Mouse (Mus musculus) fat pad, adult 2 months (tissue): ENCODE measurements at regions not wholly inside any gene's neighbourhood (a gene's known extent, or its start where the extent isn't known, plus 50 kb on each side); places are given as distances from the start of the nearest gene placed in this dataset.

Experiments
- DNase-seq: peaks from one replicate; pipeline ENCODE4 v3.0.0-alpha.2; 2011; ENCODE audit warnings: low read depth, low spot score; ENCODE audit errors: extremely low read depth

DNA sequence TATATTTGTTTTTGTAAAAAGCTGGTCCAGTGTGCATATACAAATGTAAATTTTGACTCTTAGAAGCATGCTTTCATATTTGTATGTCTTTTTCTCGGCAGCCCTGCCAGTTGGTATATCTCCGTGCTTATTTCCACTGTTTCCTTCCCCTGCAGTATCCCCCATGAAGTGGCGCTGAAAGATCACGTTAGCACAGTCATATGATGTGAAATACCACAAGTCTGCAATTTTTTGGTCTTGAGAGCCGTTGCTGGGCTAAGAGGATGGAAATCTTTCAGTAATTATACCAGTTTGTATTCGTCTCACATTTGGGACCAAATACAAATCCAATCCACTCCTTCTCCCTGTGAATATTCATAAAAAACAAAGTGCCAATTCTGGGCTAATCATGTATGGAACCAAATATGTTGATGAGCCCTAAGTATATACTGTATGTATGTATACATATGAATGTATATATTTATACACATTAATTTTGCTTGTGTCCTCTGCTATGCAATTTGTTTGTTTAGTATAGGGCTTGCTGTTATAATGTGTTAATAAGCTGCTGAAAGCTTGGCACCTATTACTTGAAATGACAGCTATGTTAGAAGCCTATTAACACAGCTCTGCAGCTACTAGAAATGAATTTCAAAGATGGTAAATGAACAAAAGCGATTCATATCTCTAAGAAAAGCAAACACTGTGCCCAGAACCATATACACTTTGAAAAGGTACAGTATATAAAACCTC is 283.8 kb upstream of the Dph6 start:
- no peak for DNase-seq

DNA sequence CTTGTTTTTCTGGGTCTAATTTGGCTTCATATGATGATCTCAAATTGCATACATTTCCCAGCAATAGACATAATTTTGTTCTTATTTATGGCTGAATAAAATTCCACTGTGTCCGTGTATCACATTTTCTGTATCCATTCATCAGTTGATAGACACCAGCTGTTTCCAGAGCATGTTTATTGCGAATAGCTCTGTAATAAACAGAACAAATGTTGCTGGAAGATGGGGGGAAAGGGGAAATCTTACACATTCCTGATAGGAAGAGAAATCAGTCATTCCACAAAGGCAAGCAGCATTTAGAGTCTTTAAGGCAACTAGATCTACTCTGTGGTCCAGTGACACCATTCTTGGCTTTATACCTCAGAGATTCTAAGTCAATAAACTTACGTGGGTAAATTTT is 311.3 kb upstream of the Dph6 start:
- no peak for DNase-seq

DNA sequence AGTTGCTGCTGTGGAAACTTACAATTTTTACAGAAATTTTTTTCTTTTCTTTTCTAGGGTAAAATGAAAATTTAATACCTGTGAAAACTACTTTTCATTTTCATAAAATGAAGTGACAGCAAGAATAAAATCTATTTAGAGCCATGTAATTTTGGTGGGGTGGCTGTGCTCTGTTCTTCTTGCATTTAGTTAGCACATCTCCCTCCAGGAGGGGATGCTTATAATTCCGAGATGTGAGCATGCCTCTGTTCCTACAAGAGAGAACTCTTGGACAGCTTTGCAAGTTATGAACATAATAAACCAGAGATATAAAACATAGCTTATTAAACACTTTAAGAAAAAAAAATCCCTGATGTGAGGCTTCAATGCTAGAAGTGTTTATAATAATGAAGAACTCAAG is 313.9 kb upstream of the Dph6 start:
- DNase-seq: no peak

DNA sequence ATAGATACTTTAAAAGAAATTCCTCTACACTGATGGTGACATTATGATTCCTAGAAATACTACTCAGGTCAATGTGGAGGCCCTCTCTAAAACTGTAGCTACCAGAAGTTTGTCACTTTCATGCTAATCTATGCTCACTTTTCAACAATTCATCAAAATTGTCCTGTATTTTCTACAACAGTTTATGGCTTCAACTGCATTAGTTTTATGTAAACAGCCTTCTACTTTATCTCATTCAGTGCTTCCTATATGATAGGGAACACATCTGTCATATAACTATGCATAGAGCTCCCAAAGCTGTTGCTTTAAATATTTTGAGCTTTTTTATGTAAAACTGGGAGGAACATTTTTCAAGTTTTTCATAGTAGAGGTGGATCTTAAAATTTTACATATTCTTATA is 338.7 kb upstream of the Dph6 start:
- DNase-seq: no peak

DNA sequence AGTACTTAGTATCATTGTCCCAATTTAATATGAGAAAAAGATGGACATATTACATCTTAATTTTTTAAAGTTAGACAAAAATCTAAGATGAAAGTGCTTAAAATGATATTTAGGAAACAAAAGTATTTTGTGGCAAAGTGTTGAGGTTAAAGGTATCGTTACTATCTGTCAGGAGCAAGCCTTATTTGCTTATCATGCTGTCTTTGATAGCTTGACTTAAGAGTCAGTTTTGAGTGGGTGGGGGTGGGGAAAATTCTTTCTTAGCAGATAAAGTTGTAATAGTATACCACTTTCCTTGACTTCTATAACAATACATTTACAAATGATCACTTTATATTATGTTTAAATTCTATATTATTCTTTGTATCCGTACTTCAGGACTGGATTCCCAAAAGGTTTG is 339.1 kb upstream of the Dph6 start:
- DNase-seq: no peak

DNA sequence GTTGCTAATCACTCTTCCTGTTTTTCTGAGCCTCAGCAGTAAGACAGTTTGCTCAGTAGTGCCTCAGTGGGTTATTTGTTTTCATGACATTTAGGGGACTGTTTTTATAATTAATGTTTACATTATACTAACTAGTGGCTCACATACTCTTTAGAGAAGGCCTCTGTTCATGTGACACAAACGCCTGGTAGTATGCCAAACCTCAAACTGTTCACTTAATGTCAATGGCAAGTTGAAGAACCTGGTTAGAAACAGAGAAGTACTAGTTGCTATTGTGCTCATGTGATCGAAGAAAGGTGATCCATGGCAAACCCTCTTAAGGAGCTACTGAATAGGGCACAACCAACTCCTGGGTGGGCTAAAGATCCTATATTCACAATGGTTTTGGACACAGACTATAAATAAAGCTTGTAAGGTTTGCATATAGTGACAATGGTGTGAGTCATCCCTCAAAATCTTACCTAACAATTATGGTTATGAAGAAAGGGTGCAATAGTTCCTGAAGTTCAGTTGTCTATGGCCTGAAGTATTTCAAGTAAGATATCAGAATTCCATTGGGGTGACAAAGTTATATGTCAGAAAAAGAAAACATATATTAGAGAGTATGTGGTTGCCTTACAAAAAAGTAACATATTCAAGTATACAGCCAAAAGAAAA is 340.1 kb upstream of the Dph6 start:
- no peak for DNase-seq

DNA sequence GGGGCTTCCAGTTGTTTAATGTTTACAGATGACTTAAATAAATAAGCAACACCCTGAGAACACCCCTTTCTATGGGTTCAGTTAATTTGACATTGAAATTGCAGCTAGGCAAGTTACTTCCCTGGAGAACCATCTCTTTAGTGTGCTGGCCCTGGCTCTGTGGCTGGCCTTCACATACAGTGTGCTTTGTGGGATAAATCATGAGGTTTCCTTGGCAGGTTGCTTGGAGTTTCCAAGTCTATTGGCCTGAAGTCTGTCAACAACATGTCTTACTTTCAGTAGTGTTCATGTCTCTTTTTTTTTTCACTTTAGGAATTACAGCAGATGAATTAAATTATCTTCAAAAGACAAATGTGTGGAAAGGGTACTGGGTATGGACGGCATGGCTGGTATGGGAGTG is 359.2 kb upstream of the Dph6 start:
- DNase-seq: no peak

DNA sequence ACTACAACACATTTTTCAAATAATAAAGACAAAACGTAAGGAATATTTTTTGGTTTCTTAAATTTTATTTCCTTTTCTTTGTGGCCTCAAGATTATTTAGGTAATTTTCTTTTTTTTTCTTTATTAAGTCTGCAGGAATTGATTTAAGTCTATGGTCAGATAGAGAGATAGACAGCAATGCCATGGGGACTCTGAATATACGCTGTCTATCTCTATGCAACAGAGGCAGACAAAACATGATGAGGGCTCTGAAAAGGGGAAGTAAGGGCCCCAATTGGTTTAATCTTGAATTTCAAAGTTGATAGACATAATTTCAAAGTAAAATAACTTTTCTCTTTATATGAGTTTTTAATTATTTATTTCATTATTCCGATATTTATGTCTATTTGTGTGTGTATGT is 372.0 kb upstream of the Dph6 start:
- no peak for DNase-seq

DNA sequence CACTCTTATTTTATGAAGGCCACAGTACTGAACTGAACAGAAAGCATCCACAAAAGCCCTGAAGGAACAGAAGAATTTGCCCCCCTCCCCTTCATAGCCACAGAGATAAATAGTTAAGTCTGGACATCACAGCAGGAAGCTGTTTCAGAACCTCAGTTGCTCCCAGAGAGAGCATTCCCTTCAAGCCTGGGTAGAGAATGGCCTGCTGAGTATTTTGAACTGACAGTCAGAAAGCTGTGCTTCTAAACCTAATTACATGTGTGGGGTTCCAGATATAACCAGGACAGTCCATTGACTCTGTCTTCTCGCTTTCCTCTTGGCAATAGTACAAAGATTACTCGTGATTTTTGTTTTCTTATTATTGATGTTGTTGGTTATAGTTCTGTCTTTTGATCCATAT is 376.4 kb upstream of the Dph6 start:
- no peak for DNase-seq

DNA sequence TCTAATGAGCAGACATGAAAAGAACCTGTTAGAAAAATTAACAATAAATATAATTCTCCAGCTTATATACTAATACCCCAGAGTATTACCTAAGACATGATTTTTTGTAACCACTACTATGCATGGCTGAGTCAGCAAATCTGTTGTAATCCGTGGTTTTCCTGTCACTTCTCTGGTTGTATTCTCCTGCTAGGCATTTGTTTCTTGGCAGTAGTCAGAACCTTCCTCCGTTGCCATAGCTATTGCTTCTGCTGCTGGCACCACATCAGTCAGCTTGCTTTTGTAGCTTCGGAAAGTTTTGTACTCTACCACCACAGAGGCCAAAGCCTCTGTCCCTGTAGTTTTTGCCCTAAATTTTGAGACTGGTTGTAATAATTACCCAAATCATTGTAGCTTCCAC is 381.4 kb upstream of the Dph6 start:
- no peak for DNase-seq

DNA sequence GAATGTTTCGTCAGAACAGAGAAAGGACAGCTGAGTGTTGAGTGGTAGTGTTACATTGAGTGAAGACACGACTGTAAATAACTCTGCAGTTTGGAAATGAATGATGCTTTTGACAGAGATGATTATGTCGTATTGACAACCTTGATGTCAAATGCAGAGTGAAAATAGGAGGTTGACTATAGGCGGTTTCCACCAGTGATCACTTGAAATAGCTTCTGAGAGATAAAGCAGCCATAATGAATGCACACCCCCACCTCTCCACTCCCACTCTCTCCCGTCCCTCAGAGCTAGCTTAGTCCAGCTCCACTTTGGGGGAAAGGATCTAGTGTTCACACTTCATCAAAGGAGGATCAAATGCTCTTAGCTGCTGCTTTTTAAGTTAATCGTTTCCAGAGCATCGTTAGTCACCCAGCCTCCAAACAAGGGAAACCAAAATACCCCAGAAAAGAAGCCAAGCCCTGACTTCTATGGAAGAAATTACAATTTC is 387.6 kb upstream of the Dph6 start:
- no peak for DNase-seq

DNA sequence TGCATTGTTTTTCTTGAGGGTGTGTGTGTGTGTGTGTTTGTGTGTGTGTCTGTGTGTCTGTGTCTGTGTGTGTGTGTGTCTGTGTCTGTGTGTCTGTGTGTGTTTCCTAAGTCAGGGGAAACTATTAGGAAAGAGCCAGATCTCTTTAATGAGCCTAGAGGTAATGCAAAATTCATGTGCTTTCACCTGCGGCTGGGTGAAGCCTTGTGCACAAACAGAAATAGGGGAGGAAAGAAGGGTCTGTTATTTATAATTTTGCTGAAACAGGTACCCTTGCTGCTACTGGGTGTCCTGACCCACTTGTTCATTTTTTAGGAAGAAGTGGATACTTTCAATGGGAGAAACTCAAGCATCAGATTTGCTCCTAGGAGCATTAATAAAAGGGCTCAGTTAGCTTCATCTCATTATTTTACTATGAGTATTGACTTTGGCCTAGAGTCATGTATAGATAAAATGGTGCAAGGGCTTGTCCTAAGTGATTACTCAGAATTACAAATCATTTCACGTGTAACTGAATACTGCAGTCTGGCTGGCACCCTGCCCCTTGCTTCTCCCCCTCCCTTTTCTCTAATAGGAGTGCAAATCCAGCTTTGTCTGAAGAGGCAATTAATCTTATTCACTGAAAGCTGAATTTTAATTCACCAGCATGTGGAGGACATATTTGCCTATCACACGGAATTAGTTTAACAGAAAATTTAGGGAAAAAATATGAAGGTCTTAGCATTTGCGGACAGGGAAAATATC is 401.7 kb upstream of the Dph6 start:
- no peak for DNase-seq

DNA sequence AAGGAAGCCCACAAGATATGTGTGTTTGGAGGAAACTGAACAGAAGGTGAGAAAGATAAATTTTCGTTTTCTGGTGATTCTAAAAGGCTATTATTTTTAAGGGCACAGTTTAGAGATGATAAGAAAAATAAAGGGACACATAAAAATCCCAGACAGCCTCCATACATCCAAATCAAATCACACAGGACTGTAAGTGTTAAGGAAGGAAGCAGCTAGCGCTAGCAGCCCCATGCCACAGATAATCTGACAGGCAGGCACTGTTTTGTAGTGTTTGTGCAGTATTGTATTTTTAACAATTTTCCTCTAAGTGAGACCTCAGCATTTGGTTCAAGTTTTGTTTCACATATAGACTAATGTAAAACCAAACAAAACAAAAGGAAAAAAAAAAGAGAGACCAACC is 402.4 kb upstream of the Dph6 start:
- no peak for DNase-seq

DNA sequence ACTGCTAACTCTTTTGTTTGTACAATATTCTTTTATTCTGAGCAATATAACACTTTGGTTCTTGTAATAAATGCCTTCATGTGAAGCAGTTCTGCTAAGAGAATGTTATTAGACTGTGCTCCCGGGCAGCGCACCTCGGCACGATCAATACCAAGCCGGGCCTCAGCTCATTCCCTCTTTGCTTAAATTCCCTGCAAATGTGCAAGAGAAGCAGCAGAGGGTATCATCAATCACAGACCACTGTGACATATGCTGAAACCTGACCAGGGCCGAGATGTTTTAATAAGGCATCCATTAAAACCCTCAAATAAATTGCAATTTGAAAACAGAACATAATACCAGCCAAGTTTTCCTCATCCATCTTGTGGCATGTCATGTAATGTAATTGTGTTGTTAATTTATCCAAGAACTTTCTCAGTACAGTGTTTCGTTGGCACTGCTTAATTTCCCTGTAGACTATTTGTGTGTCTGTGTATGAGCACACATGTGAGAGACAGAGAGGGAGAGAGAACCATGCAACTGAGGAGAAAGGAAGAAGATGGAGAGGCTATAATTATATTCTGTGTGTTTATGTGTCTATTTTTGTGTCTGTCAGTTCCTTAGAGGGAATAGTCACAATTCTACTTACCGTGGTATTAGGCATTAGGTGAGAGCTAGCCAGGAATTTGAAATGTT is 412.9 kb upstream of the Dph6 start:
- no peak for DNase-seq

DNA sequence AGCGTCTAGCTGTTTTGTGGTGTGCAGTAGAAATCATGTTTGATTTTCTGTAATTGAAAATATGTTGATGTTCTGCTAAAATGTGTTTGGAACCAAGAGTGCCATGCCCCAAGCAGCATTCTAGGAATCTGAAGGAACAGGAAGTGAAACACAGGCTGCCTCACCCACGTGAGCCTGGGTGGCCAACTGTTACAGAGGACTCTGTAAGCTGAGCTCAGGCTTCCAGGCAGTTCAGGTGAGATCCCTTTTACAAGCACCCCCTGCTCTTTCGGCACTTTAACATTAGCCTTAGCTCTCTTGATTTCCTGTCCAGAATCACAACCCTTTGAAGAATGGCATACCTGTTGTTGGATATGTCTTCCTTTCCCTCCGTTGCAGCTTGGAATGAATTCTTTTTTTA is 414.9 kb upstream of the Dph6 start:
- DNase-seq: no peak

DNA sequence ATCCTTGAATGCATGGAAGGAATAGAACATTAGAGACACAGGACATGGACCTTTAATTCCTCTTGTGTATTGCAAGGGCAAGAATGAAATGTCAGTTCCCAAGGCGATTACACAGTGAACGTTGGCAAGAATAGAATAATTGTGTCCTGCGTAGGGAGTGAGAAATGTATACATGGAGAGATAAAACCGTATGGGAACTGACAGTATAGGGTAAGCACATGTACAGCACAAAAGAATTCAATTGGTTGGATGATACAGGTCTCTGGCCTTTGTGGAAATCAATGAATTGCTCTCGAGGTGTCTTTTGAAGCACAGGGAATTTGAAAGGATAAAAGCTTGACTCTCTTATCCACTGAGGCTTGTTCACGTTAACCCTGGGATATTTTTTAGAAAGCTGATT is 415.4 kb upstream of the Dph6 start:
- no peak for DNase-seq

DNA sequence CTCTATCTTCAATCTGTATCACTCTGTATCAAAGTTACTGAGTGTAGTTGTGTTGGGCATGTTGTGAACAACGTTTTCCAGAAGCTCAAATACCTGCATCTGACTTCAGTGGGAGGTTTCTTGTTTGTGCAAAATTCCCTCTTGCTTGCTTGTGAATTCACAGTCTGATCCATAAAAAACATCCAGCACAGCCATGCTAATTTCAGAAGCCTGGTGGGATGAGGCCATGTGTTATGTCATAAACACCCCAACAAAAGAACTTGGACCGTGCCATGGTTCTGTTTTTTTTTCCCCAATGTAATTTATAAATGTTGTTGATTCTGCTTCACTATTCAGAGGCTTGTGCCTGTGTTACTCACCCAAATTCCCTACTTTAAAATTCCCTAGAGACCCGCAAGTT is 415.9 kb upstream of the Dph6 start:
- no peak for DNase-seq

DNA sequence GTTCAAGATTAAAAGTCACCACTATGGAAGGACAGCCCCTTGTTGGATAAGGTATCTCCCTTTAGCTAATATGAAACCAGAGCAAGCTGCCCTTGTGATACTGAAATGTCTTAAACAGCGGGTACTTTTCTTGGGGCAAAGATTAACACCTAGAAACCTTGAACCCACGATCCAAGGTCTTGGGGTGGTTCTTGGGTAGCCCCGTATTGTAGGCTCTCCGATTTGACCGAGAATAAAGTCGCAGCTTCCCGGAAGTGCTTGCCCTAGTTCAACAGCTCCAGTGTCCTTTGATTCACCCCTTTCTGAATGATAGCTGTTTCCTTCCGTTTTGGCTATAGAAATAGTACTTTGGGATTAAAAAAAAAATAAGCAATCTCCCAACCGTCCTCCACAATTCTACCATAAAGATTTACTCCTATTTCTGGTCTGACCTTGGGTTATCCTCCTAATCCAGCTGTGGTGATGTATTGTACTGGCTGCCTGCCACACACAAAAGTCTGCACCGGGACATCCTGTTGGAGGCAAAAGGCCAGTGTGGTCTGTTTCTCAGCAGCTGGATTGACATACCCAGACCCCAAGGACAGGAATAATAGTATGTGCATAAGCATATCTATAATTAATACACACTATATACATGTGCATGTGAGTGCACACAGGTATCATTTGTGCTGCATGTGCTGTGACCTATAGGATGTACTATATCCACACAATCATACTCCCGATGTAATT is 427.0 kb upstream of the Dph6 start:
- no peak for DNase-seq

DNA sequence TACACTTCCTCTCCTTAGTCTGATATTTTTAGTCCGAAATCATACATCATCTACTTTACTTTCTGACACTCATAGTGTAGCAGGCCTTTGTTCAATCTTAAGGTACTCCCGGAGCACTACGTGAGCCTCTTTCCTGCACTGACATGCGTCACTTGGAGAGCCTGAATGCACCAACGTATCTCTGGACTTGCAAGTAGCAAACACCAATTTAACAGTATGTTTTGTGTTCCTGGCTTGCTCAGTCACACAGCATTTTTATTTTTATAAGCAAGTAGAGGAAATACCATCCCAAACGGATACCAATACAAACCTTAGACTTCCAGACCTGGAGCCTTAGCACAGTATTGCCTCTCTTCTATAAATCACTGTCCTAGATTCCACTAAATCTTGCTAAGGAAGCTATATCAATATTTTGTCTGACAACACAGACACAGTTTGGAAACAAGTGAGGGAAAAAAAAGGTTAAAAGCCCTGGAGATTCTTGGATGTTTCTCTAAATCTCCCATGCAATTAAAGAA is 427.6 kb upstream of the Dph6 start:
- no peak for DNase-seq

DNA sequence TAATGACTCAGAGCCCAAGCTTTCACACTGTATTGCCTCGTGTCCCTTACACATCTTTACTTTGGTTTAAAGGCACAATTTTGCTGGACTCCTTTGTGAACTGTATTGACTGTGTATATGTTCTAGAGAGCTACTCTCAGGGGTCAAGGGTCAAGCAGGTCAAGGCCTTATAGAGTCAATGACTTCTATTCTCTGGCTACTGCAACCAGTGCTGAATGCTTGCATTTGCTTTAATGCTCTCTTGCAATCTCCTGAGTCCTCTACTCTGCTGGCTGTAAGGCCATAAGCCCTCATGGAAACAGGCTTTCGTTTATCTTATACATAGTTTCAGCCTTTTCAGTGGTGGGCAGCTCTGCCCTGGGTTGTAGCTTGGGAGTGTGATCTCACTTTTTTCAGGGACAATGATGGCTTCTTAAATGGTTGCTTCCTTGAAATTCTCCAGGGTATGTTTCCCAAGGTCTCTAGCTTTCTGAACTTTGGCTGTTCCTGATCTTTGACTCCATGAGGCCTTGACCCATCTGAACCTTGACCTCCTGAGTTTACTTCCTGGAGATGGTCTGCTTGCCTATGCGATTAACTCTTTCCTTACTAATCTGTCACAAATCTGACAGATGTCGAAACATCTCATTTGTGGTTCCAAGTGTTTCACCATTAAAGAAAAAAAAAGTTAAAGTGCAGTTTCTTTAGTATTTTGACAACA is 433.8 kb upstream of the Dph6 start:
- DNase-seq: no peak
